Mouse (Mus musculus): ENCODE measurements at regions not wholly inside any gene's neighbourhood (a gene's known extent, or its start where the extent isn't known, plus 50 kb on each side); places are given as distances from the start of the nearest gene placed in this dataset.

DNA sequence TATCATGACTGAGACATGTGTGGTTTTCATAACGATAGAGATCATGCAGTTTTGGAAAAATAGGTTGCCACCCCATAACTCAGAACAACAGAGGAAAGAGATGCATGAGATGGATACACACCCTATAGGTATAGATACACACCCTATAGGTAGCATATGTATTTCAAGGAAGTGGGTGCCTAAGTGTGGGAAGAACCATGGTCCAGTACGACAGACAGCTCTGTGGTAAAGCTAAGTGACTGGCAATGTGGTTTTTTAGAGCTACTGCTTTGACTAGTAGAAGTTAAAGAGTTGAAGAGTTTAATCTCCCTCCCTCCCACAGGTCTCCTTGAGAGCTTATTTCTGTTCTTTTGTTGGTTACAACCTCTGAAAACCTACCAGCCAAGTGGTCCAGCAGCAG lies 60.2 kb upstream of the Clint1 start:
- no peak for DNase-seq (ENCODE audit: low spot score)

DNA sequence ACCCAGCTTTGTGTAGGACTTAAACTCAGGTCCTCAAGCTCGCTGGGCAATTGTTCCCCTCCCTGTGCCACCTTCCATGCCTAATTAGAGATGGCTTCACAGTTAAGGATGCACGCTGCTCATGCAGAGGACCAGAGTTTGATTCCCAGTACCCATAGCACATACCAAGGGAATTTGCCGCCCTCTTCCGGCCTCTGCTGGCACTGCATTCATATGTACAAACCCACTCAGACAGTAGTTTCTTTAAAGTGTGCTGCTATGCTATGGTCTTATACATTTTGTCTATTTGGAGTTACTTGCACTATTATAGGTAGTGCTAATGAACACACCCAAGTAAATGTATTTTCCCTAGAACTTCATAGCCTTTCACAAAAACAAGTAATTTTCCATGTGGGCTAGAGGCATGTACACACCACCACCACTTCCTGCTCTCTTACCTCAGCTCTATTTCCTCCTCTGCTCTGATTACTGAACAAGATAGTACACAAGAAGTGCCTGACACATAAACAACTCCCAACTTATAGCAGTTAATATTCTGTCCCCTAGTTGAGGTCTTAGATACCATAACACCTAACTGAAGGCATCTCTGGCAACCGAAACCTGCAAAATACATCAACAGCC lies 57.4 kb upstream of the Clint1 start:
- DNase-seq (ENCODE audit: low spot score): no peak

DNA sequence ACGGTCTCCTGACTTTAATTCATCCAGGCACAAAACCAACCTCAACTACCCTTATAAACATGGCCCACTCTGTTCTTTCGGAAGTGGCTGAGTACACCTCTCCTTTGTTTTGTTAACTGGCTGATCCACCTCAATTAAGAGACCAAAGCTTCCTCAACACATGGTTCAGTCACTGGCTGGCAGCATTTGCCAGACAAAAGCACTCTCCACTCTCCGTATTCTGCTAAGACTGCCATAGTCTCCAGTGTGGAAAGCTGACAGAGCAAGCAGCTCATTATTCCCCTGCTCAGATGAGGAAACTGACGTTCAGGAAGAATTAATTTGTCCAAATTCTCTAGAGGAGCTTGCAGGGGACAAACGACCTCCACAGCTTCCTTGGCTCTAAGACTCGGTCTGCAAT lies 56.5 kb upstream of the Clint1 start:
- DNase-seq (ENCODE audit: low spot score): no peak

DNA sequence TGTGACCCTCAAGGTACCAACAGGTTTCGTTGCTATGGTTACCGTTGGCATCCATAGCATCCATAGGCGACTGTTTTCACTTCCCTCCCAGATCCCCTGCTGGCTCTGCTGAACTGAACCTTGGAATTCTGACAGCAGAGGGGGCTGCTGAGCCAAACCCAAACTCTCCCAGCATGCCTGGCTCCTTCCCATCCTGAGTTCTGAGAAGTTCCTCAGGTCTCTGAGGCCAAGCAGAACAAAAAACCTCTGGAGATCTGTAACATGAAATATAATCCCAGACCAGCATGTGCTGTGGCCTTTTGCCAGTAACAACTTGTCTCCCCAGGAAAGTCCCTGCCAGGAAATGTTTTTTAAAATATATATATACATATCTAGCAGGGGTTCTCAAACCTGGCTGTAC lies 56.1 kb upstream of the Clint1 start:
- peak; percentile 75 for DNase-seq (ENCODE audit: low spot score)

DNA sequence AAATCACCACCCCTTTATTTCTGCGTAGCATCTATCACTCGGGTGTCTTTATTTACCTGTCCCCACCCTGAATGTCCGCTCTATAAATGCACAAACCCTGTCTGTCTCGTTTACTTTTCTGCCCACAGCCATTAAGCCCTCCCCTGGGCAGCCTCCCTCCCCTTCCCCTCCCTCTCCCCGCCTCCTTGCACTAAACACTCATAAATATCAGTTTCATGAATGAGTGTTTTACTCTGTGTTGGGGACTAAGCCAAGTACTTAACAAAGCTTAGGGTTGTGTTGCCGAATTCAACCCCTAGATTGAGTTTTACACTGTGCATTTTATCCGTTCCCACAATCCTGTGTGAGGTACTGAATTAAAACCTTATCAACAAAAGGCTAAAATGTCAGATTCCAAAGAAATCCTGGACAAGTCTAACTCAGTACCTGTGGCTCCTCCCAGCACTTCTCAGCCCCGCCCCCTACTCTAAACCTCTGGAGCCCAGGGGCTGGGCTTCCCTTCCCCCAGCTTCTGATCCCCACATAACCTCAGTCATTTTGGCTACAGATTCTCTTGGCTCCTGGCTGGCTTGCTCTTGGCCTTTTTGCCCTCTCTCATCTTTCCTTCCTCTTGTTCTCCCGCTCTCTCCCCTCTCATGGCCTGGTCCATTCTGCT lies 52.0 kb upstream of the Clint1 start:
- no peak for DNase-seq (ENCODE audit: low spot score)

Data from urinary bladder, postnatal 25 days (tissue).